ENCODE assay signal across 7 mouse cellular contexts in genomic region chr15:10177083-10177482, GRCm38 (mm10). TPM values are rescaled to one million over a fixed set of nuclear protein-coding genes. Genes with fewer than 3 reads are reported as not detected.
A peak's percentile ranks its signal among the peaks of the same experiment; 100 is the strongest.
DNase-seq lines count a peak whose midpoint lies in the region; ATAC-seq and TF ChIP-seq lines count a peak whose summit lies in the region.

Gene Prlr (plus strand): TSS chr15:10177238.

- H3K4me1 ChIP-seq in spleen, adult 2 months (ENCODE audit: control insufficient read depth, insufficient read depth, insufficient read length): peaks cover 2% of the 10 kb centered on the region; the same call in 1 of the 2 replicates
- H3K4me1 ChIP-seq in embryonic fibroblast, embryonic 13.5 days (ENCODE audit: control insufficient read depth, insufficient read depth, low read length): peaks cover 5% of the 10 kb centered on the region
- peaks cover 9% of the 10 kb centered on the region for H3K4me1 ChIP-seq in limb, embryonic 14.5 days (ENCODE audit: control insufficient read depth, insufficient read depth, low read length)

- peak within 1 kb of the TSS; percentile 50 for H3K9ac ChIP-seq in limb, embryonic 14.5 days (ENCODE audit: low read depth, low read length, severe bottlenecking)

- peak within 1 kb of the TSS; percentile 71 for H3K4me2 ChIP-seq in limb, embryonic 14.5 days (replicated peaks; ENCODE audit: low read depth, low read length, severe bottlenecking)

- no peak for DNase-seq in spleen, adult 2 months (ENCODE audit: low read depth in 1 of 2, low spot score in 2 of 2)
- no peak for DNase-seq in spleen, postnatal 4 days (ENCODE audit: low spot score in 2 of 2)
- no peak for DNase-seq in limb, embryonic 14.5 days (ENCODE audit: low spot score)
- DNase-seq in urinary bladder, postnatal 14 days (ENCODE audit: low spot score): no peak
- DNase-seq in frontal cortex, postnatal 14 days (ENCODE audit: low spot score in 2 of 2): no peak
- DNase-seq in right cerebral cortex, adult 18-20 months: no peak

- H3K9me3 ChIP-seq in limb, embryonic 14.5 days (ENCODE audit: control insufficient read depth, low read length): no peaks in the 10 kb centered on the region

- WGBS in spleen, adult 2 months: 58% methylated on average over 9 of the region's 9 CpGs
- WGBS in limb, embryonic 14.5 days: 2% methylated on average over 9 of the region's 9 CpGs

- H3K27ac ChIP-seq in spleen, adult 2 months (ENCODE audit: insufficient read depth, low read length): no peak within 1 kb of the TSS
- H3K27ac ChIP-seq in embryonic fibroblast, embryonic 13.5 days (ENCODE audit: insufficient read depth, low read length): no peak within 1 kb of the TSS
- H3K27ac ChIP-seq in limb, embryonic 14.5 days (replicated peaks; ENCODE audit: low read depth, low read length): no peak within 1 kb of the TSS

- peak within 1 kb of the TSS; percentile 42; the same call in 1 of the 2 replicates for H3K4me3 ChIP-seq in spleen, adult 2 months (ENCODE audit: extremely low read depth, insufficient read depth, insufficient read length)
- 0 out of 2 replicates have a peak within 1 kb of the TSS, but pooled peaks have one; percentile 0 for H3K4me3 ChIP-seq in embryonic fibroblast, embryonic 13.5 days (ENCODE audit: insufficient read depth, low read length)
- peak within 1 kb of the TSS; percentile 37 for H3K4me3 ChIP-seq in limb, embryonic 14.5 days (replicated peaks; ENCODE audit: low read length)

- ATAC-seq in limb, embryonic 14.5 days (ENCODE audit: low FRiP score, low read depth): no peak

- H3K36me3 ChIP-seq in spleen, adult 2 months (ENCODE audit: control insufficient read depth, insufficient read depth, low read length): no peaks in the 10 kb centered on the region
- no peaks in the 10 kb centered on the region for H3K36me3 ChIP-seq in limb, embryonic 14.5 days (ENCODE audit: control insufficient read depth, insufficient read depth, low read length)

- TF ChIP-seq POLR2A in spleen, adult 2 months (IDR thresholded peaks at IDR 0.05; ENCODE audit: low read depth, low read length): no peak
- no peak for TF ChIP-seq POLR2A in embryonic fibroblast, embryonic 13.5 days (IDR thresholded peaks at IDR 0.05; ENCODE audit: low read depth, low read length)
- no peak for TF ChIP-seq POLR2A in limb, embryonic 14.5 days (IDR thresholded peaks at IDR 0.05; ENCODE audit: borderline replicate concordance, extremely low read depth, insufficient read depth, insufficient read length)

- no peak for TF ChIP-seq CTCF in spleen, adult 2 months (IDR thresholded peaks at IDR 0.05; ENCODE audit: extremely low read depth, insufficient read depth, insufficient read length, insufficient replicate concordance)
- no peak for TF ChIP-seq CTCF in embryonic fibroblast, embryonic 13.5 days (IDR thresholded peaks at IDR 0.05; ENCODE audit: borderline replicate concordance, insufficient read depth, low read length)

- H3K27me3 ChIP-seq in spleen, adult 2 months (ENCODE audit: control insufficient read depth, insufficient read depth, low read length): no peaks in the 10 kb centered on the region
- H3K27me3 ChIP-seq in limb, embryonic 14.5 days (ENCODE audit: control insufficient read depth, insufficient read depth, low read length): peaks cover 19% of the 10 kb centered on the region; the same call in 1 of the 2 replicates

RNA-seq across cellular contexts. Expression of gene Prlr, which starts in this region (rescaled TPM):
- 0.14 and 0.15 TPM in 2 replicates for polyA plus RNA-seq in spleen, adult 2 months (2012; rRNA removed)
- polyA plus RNA-seq in embryonic fibroblast, embryonic 13.5 days (2011; ENCODE audit: insufficient read length, low read depth, missing spikeins): 0.28 and 1.1 TPM in 2 replicates
- 0.31 and 0.49 TPM in 2 replicates for polyA plus RNA-seq in limb, embryonic 14.5 days (2012; rRNA removed)
- 1.7 and 2.0 TPM in 2 replicates for polyA plus RNA-seq in limb, embryonic 14.5 days (2014; fragmentation: Nextera tagmentation; extraction: Ambion mirVana)
